Mouse (Mus musculus) left cerebral cortex, adult 9 months (tissue): ENCODE measurements at regions not wholly inside any gene's neighbourhood (a gene's known extent, or its start where the extent isn't known, plus 50 kb on each side); places are given as distances from the start of the nearest gene placed in this dataset.

Source experiments
- DNase-seq, 2 experiments: peaks; one replicate each; pipeline ENCODE4 v3.0.0; 2022; ENCODE audit warnings: low spot score in 2 of 2

DNA sequence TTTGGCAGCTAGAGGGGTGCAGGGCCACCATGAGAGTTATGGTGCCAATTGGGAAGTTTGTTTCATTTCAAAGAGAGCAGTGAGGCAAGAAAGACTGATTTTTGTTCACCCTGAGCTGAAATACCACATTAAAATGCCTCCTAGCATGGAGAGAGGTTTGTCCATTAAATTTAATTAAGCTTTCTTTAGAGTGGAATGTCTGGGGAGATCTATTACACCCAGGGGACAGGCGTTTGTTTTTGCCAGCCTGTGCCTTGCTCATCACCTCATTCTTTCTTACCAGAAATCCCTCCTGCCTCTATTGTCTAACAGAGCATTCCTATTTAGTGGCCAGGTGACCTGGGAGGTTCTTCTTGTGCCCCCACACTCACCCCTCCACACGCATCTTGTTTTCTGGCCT is 55.2 kb upstream of the Rcn1 start:
- no peak for DNase-seq

DNA sequence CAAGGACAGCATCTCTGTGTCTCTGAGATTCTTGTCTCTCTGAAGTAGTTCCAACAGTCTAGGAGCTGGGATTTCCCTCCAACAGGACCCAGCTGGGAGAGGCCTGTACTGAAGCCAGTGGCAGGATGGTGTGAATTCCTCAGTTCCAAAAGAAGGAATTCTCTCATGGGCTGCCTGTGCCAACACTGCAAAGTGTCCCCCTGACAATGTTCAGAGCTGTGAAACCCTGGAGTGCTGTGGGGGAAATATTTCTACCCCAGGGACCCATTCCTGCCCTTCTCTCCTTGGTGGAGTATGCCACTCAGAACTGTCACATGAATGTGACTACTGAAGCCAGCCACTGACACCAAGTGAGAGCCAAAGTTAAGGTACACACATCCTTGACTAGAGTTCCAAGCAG is 55.7 kb upstream of the Rcn1 start:
- no peak for DNase-seq

DNA sequence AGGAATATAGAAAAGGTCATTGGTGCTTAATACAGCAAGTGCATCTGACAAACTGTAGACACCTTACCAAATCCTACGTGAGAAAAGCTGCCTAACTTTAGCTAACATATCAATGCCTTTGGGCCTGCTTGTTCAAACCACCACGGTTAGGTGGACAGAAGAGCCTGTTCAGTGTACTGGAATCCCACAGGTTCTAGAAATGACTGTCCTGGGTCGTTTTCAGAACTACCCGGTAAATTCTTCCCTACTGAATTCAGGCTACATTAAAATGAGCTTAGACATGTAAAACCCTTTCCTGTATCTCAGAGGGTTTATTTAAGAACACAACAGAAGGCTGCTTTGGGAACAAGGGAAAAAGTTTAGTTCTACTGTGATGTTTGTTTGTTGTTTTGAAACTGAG is 59.5 kb upstream of the Rcn1 start:
- no peak for DNase-seq

DNA sequence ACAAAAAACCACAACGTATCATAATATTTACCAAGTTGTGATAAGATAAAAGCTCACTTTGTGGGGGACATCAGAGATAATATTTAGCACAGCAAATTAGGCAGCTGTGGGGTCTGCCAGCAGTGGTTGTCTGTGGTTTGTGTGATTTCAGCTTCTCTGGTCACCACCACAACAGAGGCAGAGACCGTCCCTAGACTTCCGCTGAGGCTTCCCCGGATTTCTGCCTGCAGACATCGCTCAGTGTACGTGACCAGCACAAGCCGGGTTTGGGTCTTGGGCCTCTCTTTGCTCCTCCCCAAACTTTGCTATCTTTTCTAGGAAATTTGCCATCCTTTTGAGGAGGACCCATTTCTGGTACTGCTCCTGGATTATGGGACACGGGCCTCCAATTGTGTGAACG is 60.4 kb upstream of the Rcn1 start:
- no peak for DNase-seq

DNA sequence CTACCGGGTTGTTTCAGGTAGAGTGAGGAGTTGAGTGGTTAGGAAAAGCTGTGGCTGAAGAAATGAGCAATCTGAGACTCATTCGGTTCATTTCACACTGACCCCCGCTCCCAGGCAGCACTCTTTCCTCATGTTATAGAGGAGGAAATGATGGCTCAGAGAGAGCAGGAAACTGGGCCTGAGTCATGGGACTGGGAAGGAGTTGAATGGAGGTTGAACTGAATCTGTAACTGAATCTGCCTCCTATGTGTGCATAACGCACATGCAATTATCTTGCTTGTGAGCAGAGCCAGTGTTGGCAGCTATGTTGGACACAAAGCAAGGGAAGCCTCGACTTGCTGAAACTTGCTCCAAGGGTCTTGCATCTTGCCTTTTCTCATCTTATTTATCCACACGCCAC is 66.5 kb upstream of the Rcn1 start:
- no peak for DNase-seq

DNA sequence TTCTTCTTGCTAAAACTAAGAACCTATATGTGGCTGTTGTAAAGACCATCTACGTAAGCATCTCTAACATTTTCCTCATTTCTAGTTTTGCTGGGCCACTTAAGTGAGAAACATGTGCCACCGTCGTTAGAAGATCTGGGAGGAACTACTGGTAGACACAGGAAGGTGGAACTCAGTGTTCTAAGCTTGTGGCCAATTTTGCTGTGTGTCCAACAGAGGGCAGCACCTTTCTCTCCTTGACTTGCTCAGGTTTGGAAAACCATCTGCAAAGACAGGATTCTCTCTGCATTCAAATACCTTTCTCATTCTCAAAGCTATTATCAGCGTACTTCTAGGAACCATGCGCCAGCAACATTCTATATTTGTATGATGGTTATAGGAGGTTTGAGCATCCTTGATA is 69.8 kb upstream of the Rcn1 start:
- DNase-seq, result peak in 1 of 2 experiments; percentile 48

DNA sequence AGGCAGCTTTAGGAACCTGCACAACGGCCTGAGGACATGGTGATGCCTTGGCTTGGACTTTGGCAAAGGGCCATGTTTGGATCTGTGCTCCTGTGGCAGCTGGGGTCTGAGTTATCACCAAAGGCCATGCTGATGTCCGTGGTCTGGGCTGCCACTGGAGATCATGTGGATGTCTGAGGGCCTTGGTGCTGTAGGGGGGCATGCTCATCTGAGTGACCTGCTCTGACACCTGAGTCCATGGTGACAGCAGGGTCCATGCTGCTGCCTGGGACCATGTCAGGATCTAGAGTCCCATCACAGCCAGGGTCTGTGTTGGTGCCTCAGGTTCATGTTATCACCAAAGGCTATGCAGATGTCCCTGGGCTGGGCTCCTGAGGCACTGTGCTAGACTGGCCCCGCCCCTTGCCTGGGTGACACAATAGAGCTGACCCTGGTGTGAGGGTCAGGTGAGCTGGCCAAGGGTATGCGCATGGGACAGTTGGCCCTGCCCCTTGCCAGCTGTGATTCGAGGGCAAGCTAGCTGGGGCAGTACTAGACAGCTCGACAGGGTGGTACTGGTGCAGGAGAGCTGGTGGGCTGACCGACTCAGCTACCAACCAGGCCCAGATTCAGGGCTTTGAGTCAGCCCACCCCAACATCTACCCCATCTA is 77.0 kb upstream of the Rcn1 start:
- DNase-seq, result no peak

DNA sequence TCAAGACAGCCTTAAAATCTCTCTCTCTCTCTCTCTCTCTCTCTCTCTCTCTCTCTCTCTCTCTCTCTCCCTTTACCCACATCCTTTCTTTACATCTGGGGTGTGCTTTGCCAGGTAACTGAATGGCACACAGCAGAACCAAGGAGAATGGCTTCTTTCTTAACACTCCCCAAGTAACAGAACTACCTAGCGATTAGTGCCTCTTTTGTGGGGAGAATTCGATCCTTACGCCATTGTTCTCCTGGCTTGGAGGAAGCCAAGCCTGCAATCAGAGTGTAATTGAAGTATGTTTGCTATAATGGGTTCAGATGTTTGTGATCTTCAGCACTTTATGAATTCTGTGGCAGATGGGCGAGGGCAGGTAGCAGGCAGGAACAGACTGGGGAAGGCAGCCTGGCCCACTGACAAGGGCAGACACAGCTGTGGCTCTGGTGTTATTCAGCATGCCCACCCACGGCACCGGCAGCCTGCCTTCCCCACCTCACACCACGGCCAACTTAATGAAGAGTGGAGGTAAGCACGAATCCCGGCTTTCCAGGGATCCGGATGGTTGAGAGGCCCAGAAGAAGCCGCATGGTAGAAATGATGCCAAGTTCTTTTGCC is 83.0 kb upstream of the Rcn1 start:
- DNase-seq, result no peak

DNA sequence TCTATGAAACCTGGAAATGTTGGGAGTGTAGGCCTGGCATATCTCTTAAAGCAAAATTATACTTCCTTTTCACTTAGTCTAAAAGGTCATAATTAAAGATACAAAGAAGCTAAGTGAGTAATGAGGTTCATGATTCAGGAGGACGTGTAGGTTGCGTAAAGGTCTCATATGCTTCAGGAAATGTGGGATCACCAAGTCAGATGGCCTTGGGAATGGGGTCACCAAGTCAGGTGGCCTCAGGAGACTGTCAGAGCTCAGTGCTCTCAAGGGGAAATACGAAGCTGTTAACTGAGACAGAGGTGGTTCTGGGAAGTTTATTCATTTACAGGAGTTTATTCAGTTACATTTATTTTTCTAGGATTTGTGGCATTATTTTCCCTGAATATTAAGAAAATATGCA is 85.4 kb upstream of the Rcn1 start:
- DNase-seq, result no peak

DNA sequence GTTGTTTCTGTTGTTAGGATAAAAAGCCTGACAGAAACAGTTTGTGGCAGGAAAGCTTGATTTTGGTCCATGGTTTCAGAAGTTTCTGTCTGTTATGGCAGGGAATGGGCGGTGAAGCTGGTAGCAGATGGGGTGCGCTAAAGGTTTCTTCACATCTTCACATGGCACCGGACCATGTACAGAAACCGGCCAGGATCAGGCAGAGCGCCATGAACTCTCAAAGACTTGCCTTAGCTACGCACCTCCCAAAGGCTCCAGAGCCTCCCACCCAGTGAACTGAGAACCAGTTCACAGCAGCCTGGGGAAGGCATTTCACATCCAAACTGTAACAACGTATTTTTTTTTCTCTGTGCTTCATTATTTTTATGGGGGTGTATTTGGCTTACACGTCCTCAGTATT is 86.2 kb upstream of the Rcn1 start:
- DNase-seq, result no peak

DNA sequence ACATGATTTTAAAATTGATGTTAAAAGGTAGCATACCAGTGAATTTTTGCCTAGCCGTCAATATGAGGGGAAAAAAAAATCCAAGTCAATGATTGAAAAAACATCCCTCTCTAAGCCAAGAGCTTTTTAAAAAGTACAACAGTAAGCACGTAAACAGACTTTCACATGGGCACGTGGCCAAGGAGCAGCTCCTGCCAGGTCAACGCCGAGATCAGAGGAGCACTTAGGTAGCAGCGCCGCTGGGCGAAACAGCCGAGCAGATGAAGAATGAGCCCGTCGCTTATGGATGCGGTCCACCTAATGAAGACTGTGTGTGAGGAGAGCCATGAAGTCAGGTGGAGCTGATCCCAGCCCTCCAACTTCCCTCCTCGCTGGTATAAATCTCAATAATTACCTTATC is 96.7 kb upstream of the Rcn1 start:
- DNase-seq, result no peak

DNA sequence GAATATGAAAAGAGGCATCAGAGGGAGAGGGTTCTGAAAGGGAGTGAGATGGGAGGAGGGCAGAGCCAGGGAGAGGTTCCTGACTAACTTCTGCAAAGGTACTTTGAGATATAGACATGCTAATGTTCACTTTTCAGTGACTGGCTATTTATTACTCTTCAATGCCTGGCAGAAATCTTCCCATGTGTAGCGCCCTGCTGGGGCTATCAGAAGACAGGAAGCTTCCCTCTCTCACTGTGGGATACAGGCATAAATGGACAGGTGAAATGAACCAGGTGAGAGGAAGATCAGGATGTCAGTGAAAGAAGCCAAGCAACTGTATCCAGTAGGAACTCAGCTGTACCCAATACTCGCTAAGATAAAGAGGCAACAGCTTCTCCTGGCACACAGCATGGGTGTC is 105.1 kb upstream of the Rcn1 start:
- no peak for DNase-seq

DNA sequence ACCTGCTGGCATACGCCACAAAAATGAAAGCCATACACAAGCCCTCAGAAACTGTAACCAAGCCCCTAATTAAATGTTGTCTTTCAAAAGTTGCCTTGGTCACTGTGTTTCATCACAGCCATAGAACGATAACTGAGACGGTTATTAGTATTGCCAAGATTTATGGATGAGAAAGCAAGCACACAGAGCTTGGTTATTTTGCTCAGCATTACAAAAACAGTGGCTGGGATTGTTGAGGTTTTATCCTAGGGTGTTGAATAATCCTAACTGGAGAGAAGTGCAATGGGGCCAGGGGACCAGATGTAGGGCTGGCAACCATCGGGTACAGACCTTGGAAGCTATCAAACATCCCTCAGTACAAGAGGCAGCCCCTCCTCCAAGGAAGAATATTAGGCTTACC is 106.4 kb upstream of the Rcn1 start:
- no peak for DNase-seq

DNA sequence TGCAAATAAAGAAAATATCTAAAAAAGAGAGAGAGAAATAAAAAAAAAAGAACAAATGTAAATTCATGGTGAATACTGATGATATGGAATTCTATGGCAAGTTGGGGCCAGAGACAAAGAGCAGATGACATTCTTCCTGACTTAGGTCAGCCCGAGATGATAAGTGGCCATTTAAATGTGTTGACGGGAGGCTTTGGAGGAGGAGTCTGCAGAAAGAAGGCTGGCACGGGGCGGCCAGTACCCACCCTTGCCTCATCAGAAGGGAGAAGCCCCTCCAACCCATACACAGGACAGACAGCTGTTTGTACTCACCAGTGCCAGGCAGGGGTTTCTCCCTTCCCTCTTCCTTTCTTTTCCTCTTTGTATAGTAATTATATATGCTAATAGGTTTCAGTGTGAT is 108.0 kb upstream of the Rcn1 start:
- no peak for DNase-seq

DNA sequence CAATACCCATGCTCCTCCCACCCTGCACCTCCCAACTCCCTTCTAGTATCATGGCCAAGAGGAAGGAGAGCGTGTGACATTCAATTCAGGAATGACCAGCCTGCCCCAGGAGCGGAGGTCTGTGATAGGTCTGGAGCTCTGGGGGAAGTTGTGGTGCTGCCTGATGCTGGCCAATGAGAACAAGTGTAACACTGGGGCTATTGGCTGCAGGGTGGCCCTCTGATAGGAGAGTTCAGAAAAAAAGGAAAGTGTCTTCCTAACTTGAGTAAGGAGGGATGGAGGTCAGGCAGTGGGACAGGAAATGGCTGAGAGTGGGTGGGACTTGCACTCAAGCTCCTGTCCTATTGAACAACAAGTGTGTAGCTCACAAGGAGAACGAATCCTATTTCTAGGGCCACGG is 111.7 kb upstream of the Rcn1 start:
- DNase-seq, result no peak

DNA sequence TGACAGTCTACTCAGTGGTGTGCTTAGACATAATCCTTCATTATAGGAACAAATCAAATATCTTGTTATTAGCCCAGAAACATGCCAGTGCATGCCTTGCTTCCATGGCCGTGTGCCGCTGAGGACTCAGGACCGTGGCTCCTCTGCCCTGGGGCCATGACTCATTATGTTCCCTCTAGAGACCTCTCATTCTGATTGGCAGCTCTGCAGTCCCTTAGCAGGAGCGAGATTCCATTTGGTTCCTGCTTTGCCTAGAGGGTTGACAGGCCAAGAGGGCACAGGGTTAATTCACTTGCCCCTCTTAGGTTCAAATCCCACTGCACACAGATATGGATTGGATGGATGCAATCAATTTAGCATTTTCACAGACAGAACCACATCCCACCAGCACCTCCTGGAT is 112.6 kb upstream of the Rcn1 start:
- DNase-seq, result no peak

DNA sequence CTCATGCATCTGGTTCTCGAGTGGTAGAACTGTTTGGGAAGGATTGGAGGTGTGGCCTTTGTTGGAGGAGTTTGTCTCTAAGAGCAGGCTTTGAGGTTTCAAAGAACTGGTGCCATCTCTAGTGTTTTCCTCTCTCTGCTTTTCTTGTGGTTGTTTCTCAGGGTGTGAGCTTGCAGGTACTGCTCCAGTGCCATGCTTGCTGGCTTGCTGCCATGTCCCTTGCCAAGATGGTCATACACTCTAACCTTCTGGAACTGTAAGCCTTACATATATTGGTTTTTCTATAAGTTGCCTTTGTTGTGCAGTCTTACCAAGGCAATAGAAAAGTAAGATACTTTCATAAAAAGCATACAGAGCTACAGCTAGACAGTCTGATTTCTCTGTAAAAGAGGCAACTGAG is 115.1 kb upstream of the Rcn1 start:
- DNase-seq, result no peak

DNA sequence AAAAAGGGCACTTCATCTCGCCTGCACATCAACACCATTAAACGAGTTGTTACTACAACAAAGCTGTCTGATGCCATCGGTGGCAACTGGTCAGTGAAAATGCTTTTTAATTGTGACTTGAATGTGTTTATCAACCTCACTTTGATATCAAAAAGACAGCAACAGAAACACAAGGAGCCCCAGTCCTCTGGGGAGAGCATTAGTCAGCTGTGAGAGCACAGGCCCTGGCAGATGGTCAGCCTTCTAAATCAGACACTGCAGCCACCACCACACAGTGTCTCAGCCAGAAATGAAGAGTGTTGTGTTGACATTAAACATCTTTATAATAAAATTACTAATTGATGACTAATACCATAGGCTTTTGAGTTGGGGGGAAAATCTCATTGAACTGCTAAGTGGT is 115.8 kb upstream of the Rcn1 start:
- DNase-seq, result no peak

DNA sequence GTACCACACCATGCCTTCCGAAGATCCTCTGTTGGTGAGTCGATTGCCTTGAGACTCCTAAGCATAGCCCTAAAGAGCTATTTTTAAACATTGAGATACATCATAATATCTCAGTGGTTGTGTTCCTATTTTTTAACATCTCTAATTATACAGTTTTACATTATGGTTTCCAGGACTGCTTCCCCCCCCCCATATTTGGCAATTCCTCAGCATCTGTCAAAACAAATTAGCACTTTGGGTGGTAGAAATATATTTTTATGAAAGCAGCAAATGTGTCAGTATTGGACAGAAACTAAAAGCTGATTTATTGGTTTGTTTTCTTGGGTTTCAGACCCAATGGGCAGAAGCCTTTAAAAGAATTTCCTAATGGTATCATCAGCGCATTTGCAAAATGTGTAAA is 116.2 kb upstream of the Rcn1 start:
- DNase-seq, result no peak

DNA sequence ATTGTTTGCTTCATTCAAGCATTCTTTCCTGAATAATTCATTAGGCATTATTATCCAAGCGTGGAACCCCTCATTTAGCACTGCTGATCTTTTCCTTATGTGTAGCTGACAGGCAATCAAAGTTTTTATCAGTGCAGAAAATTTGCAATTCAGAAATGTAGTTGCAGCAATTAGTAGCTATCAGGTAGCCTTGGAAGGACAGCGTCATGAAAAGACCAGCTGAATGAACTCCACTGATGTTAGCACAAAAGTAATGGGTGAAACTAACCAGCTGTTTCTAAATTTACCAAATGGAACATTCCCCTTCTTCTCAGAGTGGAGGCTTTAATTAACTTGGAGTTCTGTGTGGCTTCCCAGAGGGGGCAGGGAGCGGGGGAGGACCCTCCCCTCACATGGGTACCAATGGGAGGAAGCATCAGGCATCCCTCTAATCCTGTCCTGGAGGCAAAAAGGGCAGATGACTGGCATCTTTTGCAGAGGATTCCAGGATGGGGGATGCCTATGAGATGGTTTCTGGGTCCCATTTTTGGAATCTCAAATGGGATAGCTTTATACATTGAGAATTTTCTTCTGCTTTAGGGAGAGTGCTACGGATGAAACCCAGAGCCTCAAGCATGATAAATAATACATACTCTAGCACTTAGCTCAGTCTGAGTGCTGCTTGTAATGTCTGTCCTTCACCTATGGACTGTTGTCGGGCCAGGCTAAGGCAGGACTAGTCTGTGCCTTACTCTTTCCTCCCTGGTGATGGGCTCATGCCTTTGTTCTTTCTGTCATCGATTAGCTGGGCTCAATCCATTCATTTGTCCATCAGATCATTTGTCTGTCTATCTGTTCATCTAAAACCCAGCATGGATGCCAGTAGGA is 117.4 kb upstream of the Rcn1 start:
- DNase-seq, result no peak

DNA sequence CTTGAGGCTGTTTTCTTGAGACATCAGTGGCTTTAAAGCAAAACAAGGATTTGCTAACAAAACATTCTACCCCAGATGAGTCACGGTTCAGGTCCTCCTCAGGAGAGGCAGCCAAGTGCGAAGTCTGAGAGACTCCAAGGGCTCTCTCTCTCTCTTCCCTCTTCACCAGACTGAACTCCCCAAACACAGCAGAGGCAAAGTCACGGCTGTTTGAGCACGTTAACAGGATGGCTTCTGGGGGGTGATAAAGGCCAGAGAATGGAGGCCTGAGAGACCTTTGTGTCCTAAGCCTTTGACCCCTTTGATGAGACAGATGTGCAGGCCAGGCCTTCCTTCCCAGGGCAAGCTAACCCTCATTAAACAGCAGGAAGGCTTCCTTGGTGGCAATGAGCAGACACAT is 122.7 kb upstream of the Rcn1 start:
- DNase-seq, result no peak

DNA sequence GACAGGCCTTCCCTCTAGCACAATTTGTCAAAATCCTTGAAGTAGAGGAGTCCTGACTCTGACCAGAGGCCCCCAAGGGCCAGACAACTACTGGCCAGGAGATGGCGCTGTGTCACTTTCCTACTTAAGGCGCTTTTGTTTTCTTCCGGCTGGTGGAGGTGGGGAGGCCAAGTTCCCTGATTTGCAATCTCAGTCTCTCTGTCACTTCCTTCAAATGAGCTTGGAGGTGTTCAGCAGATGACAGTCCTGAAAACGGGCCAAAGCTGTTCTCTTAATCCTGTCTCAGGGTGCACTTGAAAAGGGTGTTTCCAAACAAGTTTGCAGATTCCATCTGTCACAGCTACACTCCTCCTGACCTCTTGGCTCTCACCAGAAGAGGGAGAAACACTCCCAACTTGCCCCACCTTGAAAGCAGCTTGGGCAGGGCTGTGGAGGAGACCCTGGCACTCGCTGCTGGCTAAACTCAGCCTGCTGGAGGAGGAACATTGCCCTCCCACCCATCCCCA is 124.2 kb upstream of the Rcn1 start:
- DNase-seq, result peak in 1 of 2 experiments; percentile 45

DNA sequence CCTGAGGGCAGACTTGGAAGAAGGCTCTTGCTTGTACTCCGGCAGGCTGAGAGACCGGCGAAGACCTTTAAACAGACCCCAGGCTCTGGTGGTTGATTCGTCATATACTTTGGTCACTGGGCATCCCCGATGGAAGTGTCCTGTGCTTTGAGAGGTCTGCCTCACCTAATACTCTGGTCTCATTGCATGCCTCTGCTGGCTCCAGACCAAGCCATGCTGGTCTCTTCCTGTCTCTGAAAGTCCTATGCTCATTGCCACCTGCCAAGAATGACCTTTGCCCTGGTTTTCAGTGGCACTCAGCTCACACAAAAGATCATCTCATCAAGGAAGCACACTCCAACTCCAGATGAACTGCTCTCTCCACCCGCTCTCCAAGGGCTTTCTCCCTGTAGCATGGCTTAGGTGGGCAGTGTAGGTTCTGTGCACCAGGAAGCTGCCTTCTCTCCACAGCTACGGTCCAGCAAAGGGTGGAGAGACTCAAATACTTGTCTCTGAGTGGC is 126.0 kb upstream of the Rcn1 start:
- DNase-seq, result no peak
